Mouse (Mus musculus) midbrain, embryonic 15.5 days (tissue): ENCODE results near the gene Lrrc36. TPM values are rescaled to one million over a fixed set of nuclear protein-coding genes. Genes with fewer than 3 reads are reported as not detected.

Source experiments
- ATAC-seq: fragments of 200-750 bp; cut with Nextera tagmentation; replicated peaks from 2 replicates; pipeline ENCODE4 v1.8.0; 2017; ENCODE audit warnings: moderate TSS enrichment
- H3K27ac ChIP-seq: fragments of 300-500 bp; sonication (generic); 2 replicates; pipeline ENCODE4 v1.5.1; 2015; ENCODE audit warnings: mild to moderate bottlenecking, inconsistent platforms
- H3K27me3 ChIP-seq: fragments of 300-500 bp; sonication (generic); replicated peaks from 2 replicates; pipeline ENCODE4 v1.6.1; 2015; ENCODE audit warnings: inconsistent platforms
- H3K36me3 ChIP-seq: fragments of 300-500 bp; sonication (generic); replicated peaks from 2 replicates; pipeline ENCODE4 v1.6.1; 2015; ENCODE audit warnings: inconsistent platforms
- H3K4me1 ChIP-seq: fragments of 300-500 bp; sonication (generic); 2 replicates; pipeline ENCODE4 v1.6.1; 2015; ENCODE audit warnings: inconsistent platforms
- H3K4me2 ChIP-seq: fragments of 300-500 bp; sonication (generic); 2 replicates; pipeline ENCODE4 v1.6.1; 2015; ENCODE audit warnings: inconsistent platforms, mild to moderate bottlenecking, moderate library complexity
- H3K4me3 ChIP-seq: fragments of 300-500 bp; sonication (generic); 2 replicates; pipeline ENCODE4 v1.5.1; 2015; ENCODE audit warnings: mild to moderate bottlenecking, inconsistent platforms
- H3K9ac ChIP-seq: fragments of 300-500 bp; sonication (generic); 2 replicates; pipeline ENCODE4 v1.6.1; 2015; ENCODE audit warnings: mild to moderate bottlenecking, inconsistent platforms
- H3K9me3 ChIP-seq: fragments of 300-500 bp; sonication (generic); 2 replicates; pipeline ENCODE4 v1.6.1; 2016; ENCODE audit warnings: inconsistent platforms
- WGBS: fragments of 180-500 bp; shearing (Covaris S2); methylation state at CpG from one replicate; pipeline ENCODE4 v1.1.7; 2015; ENCODE audit warnings: mixed read lengths; 5-methylcytosine and 5-hydroxymethylcytosine counted together
- polyA plus RNA-seq: library from polyadenylated mRNA; unstranded; fragments of >200 nt; fragmentation: Nextera tagmentation; extraction: Ambion mirVana; gene quantifications from 2 replicates; pipeline ENCODE4 v1.2.1, GENCODE M21; 2015

Lrrc36 gene
- polyA plus RNA-seq, 1 experiment from 2014 or later = 0.97 TPM

DNA sequence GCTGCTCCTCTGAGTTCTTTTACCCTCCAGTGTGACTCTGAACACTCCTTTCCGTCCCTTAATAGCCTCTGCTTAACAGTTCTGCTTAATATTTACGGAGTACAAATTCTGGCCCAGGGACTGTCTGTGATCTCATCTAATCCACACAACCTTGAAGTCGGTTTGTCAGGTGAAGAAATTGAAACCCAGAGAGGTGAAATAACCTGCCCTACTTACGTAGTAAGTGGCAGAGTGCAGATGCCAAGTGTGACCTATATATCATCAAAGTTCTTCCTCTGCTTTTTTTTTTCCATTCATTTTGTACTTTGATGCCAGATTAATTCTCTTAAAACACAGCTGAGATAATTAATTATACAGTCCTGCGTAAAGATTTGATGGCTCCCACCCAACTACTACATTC, 20.8 kb downstream of the Lrrc36 start:
- Histone ChIP-seq H3K9me3 (no peaks in the 10 kb centered on the region), H3K36me3 (no peaks in the 10 kb centered on the region), H3K4me3 (no peak overlapping the region), H3K4me2 (no peak overlapping the region), H3K9ac (no peak overlapping the region), H3K27me3 (no peaks in the 10 kb centered on the region), H3K4me1 (peaks cover 15% of the 10 kb centered on the region), H3K27ac (no peak overlapping the region)
- WGBS = 60% methylated on average over 5 of the region's 5 CpGs
- ATAC-seq = no peak

DNA sequence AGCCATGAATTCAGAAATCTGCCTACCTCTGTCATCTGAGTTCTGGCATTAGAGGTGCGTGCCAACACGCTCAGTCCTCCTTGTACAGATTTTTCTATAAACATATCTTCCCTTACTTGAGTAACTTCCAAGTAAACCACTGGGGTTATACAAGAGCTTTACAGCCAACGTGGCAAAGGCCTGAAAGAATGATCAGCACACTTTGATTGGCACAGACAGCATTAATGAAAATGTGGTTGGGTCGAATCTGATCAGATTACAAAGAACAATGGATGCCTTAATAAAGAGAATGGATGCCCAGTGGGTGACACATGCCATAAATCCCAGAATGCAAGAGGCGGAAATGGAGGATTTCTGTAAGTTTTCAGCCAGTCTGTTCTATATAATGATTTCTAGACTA, 22.8 kb downstream of the Lrrc36 start:
- 74% methylated on average over 5 of the region's 5 CpGs for WGBS
- Histone ChIP-seq H3K9ac (no peak overlapping the region), H3K4me3 (no peak overlapping the region), H3K36me3 (no peaks in the 10 kb centered on the region), H3K27me3 (no peaks in the 10 kb centered on the region), H3K4me1 (peaks cover 18% of the 10 kb centered on the region), H3K4me2 (no peak overlapping the region), H3K27ac (no peak overlapping the region), H3K9me3 (no peaks in the 10 kb centered on the region)
- ATAC-seq = no peak

DNA sequence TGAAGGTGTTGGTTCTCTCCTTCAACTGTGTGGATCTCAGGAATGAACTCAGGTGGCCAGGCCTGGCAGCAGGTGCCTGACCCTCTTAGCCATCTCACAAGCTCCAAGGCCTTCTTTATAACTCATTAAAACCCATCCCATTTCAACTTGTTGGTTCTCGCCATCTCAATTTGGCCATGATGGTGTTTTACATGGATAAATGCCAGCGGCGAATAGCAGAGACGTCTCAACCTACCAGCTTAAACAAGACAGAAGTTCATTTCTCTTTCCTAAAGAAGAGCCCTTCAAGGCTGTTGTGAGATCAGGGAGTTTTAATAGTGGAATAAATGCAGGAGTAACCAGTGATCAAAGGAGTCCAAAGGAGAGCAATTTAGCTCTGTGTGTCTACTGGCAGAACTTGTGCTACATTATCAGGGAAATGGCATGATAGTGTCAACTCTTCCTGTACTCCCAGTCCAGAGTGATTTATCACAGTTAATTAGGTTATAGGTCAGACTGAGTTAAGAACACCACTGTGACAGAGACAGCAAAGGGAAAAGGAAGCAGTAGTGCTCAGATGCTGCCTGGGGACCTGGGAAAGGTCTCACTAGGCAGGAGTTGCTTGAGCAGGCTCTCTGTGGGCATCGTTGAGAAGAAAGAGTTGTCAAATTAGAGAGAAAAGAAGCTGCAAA, 23.8 kb downstream of the Lrrc36 start:
- Histone ChIP-seq H3K4me2 (no peak overlapping the region), H3K27ac (no peak overlapping the region), H3K9ac (no peak overlapping the region), H3K9me3 (no peaks in the 10 kb centered on the region), H3K4me1 (peaks cover 16% of the 10 kb centered on the region), H3K27me3 (no peaks in the 10 kb centered on the region), H3K36me3 (no peaks in the 10 kb centered on the region), H3K4me3 (no peak overlapping the region)
- 82% methylated on average over 5 of the region's 5 CpGs for WGBS
- ATAC-seq = no peak

DNA sequence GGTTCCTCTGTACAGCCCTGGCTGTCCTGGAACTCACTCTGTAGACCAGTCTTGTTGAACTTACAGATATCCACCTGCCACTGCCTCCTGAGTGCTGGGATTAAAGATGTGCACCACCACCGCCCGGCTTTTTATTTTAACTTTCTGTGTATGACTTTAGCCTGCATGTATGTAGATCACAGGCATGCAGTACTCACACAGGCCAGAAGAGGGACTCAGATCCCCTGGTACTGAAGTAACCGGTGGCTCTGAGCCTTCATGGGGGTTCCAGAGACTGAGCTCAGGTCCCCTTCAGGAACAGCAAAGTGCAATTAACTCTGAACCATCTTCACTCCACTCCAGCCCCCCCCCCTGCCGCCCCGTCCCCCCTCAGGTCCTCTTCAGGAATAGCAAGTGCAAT, 25.5 kb downstream of the Lrrc36 start:
- ATAC-seq = no peak
- no peak overlapping the region for H3K9ac ChIP-seq
- no peak overlapping the region for H3K4me3 ChIP-seq
- 41% methylated on average over 5 of the region's 5 CpGs for WGBS
- no peaks in the 10 kb centered on the region for H3K9me3 ChIP-seq
- H3K4me2 ChIP-seq = no peak overlapping the region
- H3K27me3 ChIP-seq = no peaks in the 10 kb centered on the region
- no peak overlapping the region for H3K27ac ChIP-seq
- H3K4me1 ChIP-seq = 0 out of 2 replicates have a peak, but pooled peaks cover 3% of the 10 kb centered on the region
- no peaks in the 10 kb centered on the region for H3K36me3 ChIP-seq

DNA sequence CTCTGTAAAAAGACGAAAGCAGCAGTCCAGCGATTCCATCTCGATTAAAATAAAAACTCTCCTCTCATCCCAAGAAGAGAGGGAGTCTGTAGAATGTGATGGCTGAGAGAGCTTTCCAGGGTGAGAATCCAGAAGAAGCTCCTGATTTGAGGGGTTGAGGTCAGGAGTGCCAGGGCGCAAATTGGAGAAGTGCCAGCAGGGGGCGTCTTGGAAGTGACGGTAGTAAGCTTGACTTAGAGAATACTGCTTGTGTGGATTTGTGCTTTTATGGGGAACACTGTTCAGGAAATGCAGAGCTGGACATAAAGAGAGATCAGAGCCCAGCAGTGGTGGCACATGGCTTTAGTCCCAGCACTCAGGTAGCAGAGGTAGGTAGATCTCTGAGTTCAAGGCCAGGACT, 28.1 kb downstream of the Lrrc36 start:
- 9% methylated on average over 6 of the region's 6 CpGs for WGBS
- no peak overlapping the region for H3K9ac ChIP-seq
- H3K4me2 ChIP-seq = no peak overlapping the region
- peaks cover 17% of the 10 kb centered on the region for H3K4me1 ChIP-seq
- no peak overlapping the region for H3K27ac ChIP-seq
- no peak for ATAC-seq
- no peak overlapping the region for H3K4me3 ChIP-seq
- H3K9me3 ChIP-seq = no peaks in the 10 kb centered on the region
- no peaks in the 10 kb centered on the region for H3K36me3 ChIP-seq
- H3K27me3 ChIP-seq = no peaks in the 10 kb centered on the region

DNA sequence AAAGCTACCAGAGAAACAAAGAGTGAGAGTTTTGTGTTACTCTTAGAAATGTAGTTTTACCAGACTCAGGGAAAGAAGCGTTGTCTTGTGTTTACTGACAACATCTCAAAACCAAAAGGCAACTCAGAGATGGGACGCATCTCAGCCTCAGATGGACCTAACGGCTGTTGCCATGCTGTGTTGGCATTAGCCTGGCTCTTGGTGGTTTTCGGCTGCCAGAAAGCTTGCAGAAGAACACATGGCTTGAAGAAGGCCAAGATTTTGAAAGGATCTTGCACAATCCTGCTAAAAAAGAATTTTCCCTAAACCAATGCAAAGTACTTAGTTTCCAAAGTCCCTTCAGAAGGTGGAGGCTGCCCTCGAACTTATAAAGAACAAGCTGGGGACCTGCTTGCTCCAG, 29.3 kb downstream of the Lrrc36 start:
- Histone ChIP-seq H3K36me3 (no peaks in the 10 kb centered on the region), H3K4me3 (no peak overlapping the region), H3K9ac (no peak overlapping the region), H3K4me1 (peaks cover 17% of the 10 kb centered on the region), H3K4me2 (no peak overlapping the region), H3K27me3 (no peaks in the 10 kb centered on the region), H3K9me3 (no peaks in the 10 kb centered on the region), H3K27ac (no peak overlapping the region)
- WGBS = 94% methylated on average over 5 of the region's 5 CpGs
- ATAC-seq = no peak

DNA sequence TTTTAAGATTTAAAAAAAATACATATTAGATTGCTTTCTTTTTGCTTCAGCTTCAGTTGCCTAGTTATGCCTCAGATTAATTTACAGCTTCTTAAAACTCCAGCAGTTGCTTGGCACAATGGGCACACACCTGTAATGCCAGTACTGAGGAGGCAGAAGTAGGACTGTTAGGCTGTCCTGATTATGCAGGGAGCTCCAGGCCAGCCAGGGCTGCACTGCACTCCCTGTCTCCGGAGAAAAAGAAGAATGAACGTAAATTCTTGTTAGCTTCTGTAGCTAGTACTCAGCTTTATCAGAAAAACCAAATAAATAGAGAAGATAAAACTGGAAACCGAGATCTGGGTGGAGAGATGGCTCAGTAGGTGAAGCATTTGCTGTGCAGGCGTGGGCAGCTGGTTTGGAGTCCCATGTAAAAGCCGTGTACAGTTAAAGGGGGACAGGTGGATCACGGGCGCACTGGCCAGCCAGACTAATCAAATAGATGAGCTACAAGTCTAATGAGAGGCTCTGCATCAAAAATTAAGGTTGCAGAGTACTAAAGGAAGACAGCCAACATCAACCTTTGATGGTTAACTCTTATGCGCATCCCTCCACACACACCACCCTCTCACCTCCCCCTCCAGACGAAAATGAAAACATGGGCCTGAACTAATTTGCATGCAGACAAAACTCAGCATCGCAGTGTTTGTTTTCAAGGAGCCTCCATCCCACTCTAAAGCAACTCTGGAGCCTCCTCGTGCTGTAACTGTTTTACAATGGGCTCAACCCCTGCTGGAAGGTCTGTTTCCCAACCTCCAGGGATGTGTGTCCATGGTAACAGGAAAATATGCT, 32.1 kb downstream of the Lrrc36 start:
- Histone ChIP-seq H3K4me2 (peak overlapping the region; percentile 29), H3K4me1 (peaks cover 14% of the 10 kb centered on the region), H3K27ac (peak overlapping the region; percentile 57), H3K36me3 (no peaks in the 10 kb centered on the region), H3K9ac (no peak overlapping the region), H3K27me3 (no peaks in the 10 kb centered on the region), H3K4me3 (no peak overlapping the region), H3K9me3 (no peaks in the 10 kb centered on the region)
- WGBS = 9% methylated on average over 11 of the region's 11 CpGs
- peak; percentile 86 for ATAC-seq

DNA sequence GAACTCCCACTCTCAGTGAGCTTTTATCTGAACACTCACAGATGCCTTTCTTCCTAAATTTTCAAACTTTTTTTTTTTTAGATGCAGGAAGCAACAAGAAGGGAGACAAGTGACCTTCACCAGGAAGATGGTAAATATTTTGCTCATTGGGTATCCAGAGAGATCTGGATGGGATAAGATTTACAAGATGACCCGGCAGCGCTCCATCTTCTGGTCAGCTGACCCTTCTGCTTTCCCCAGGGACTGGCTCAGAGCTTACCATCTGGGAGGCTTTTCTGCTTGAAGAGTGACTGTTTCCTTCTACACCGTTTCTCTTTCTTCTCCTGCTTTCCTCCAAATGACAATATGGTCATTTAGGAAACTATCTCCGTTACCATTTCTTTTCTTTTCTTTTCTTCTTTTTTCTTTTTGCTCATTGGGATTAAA, 32.8 kb downstream of the Lrrc36 start:
- Histone ChIP-seq H3K4me1 (peaks cover 14% of the 10 kb centered on the region), H3K9ac (no peak overlapping the region), H3K27ac (peak overlapping the region; percentile 57), H3K27me3 (no peaks in the 10 kb centered on the region), H3K4me2 (peak overlapping the region; percentile 29), H3K36me3 (no peaks in the 10 kb centered on the region), H3K4me3 (no peak overlapping the region), H3K9me3 (no peaks in the 10 kb centered on the region)
- 4% methylated on average over 4 of the region's 4 CpGs for WGBS
- peak; percentile 42; the same call in 1 of the 2 replicates for ATAC-seq

DNA sequence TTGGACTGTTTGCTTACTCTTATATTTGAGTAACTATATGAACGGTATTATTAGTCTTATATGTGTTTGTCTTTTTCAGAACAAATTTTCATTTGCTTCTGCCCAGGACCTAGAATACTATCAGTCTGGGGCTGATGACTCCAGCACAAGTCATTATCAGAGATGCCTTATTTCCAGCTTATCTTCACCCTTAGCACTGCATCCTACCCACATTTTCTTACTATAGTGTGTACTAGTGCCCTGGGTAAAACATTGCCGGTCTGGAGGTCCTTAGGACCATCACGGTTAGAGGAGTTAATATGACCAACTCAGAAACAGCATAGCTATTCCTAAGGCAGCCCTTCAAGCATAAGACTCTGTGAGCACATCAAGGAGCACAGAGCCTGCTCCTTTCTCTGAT, 34.8 kb downstream of the Lrrc36 start:
- ATAC-seq = no peak
- Histone ChIP-seq H3K9ac (no peak overlapping the region), H3K36me3 (no peaks in the 10 kb centered on the region), H3K27me3 (no peaks in the 10 kb centered on the region), H3K9me3 (no peaks in the 10 kb centered on the region), H3K4me3 (no peak overlapping the region), H3K27ac (no peak overlapping the region), H3K4me2 (no peak overlapping the region), H3K4me1 (peaks cover 20% of the 10 kb centered on the region)
- WGBS = 94% methylated on average over 3 of the region's 3 CpGs

DNA sequence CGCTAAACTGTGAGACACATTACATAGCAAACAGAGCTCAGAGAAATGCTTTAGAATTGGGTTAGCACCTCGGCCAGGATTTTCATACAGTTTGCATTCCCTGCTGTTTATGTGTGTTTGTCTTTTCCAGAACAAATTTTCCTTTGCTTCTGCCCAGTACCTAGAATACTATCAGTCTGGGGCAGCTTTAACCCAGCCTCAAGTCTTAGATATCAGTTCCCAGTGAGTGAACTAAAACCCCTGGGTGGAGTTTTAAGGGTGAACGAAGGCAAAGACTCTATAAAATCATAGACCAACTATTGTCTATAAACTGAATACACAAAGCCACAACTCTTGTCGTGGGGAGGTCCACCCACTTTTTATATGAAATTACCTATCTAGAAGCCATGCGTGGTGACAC, 35.2 kb downstream of the Lrrc36 start:
- Histone ChIP-seq H3K9ac (no peak overlapping the region), H3K4me3 (no peak overlapping the region), H3K9me3 (no peaks in the 10 kb centered on the region), H3K4me2 (no peak overlapping the region), H3K27ac (no peak overlapping the region), H3K36me3 (no peaks in the 10 kb centered on the region), H3K4me1 (peaks cover 20% of the 10 kb centered on the region), H3K27me3 (no peaks in the 10 kb centered on the region)
- ATAC-seq = no peak
- WGBS = 87% methylated on average over 5 of the region's 5 CpGs

DNA sequence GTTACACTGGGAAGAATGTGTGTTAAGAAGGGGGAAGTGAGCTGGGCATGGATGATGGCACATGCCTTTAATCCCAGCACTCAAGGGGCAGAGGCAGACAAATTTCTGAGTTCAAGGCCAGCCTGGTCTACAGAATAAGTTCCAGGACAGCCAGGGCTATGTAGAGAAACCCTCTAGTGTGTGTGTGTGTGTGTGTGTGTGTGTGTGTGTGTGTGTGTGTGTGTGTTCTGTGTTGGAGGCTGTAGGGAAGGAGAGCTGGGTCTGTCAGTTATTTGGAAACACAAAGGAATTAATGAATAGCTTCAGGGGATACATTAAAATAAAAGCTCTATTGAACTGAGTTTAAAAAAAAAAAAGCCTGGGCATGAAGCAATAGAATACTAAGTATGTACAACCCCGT, 37.6 kb downstream of the Lrrc36 start:
- H3K4me1 ChIP-seq = peaks cover 11% of the 10 kb centered on the region
- H3K36me3 ChIP-seq = no peaks in the 10 kb centered on the region
- H3K27ac ChIP-seq = no peak overlapping the region
- H3K9me3 ChIP-seq = no peaks in the 10 kb centered on the region
- H3K9ac ChIP-seq = no peak overlapping the region
- ATAC-seq = no peak
- no peak overlapping the region for H3K4me2 ChIP-seq
- 33% methylated on average over 1 of the region's 1 CpGs for WGBS
- H3K27me3 ChIP-seq = no peaks in the 10 kb centered on the region
- no peak overlapping the region for H3K4me3 ChIP-seq

DNA sequence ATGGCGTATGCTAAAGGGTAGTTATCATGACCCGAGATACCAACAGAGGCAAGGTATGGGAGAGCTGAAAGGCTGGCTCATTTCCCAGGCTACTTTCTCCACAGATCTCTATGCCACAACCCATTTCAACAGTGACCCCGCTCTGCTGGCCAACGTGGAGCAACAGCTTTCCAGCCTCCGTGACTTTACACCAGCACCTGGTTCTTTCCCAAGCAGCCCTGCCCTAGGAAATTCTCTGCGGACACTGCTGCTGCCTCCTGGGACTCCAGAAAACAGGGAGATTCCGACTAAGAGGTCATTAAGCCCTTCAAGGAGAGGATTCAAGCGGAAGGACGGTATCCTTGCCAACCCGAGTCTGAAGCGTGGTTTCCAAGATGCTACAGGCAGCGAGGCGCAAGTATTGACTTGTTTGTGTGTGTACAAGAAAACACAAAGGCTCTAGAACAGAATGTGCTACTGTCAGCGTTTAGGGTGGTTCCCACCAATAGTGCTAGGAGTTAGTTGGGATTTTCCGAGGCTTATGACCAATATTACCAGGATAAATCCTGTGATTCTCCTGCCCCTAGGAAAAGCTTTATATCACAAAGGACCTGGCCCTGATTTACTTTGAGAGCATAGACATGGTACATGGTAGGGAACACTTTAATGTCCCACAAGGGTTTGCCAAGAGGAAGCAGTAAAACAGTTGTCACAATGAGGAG, 38.7 kb downstream of the Lrrc36 start:
- Histone ChIP-seq H3K27me3 (no peaks in the 10 kb centered on the region), H3K4me1 (0 out of 2 replicates have a peak, but pooled peaks cover 6% of the 10 kb centered on the region), H3K9ac (no peak overlapping the region), H3K36me3 (no peaks in the 10 kb centered on the region), H3K27ac (no peak overlapping the region), H3K9me3 (no peaks in the 10 kb centered on the region), H3K4me2 (no peak overlapping the region), H3K4me3 (no peak overlapping the region)
- no peak for ATAC-seq
- WGBS = 56% methylated on average over 15 of the region's 15 CpGs
